Mouse (Mus musculus) forebrain, embryonic 14.5 days (tissue): ENCODE measurements around the gene Odf2. TPM values are rescaled to one million over a fixed set of nuclear protein-coding genes. Genes with fewer than 3 reads are reported as not detected.

Experiments
- ATAC-seq: fragments of 200-750 bp; cut with Nextera tagmentation; 2 replicates; pipeline ENCODE4 v1.8.0; 2017; ENCODE audit warnings: mild to moderate bottlenecking, moderate library complexity
- DNase-seq: peaks from one replicate; pipeline ENCODE4 v3.0.0-alpha.2; 2015; ENCODE audit warnings: low spot score
- H3K27ac ChIP-seq: fragments of 300-500 bp; sonication (generic); 2 replicates; pipeline ENCODE4 v1.5.1; 2014; ENCODE audit warnings: low read depth, mild to moderate bottlenecking, control low read depth, low read length, moderate library complexity
- H3K27me3 ChIP-seq: fragments of 300-500 bp; sonication (generic); replicated peaks from 2 replicates; pipeline ENCODE4 v1.6.1; 2014; ENCODE audit warnings: low read length, control low read depth, mixed read lengths; ENCODE audit not compliant: control insufficient read depth, insufficient read depth
- H3K36me3 ChIP-seq: fragments of 300-500 bp; sonication (generic); 2 replicates; pipeline ENCODE4 v1.6.1; 2014; ENCODE audit warnings: low read length, control low read depth; ENCODE audit not compliant: control insufficient read depth, insufficient read depth
- H3K4me1 ChIP-seq: fragments of 300-500 bp; sonication (generic); 2 replicates; pipeline ENCODE4 v1.6.1; 2014; ENCODE audit warnings: antibody characterized with exemption, low read length, control low read depth; ENCODE audit not compliant: control insufficient read depth, insufficient read depth
- H3K4me2 ChIP-seq: fragments of 300-500 bp; sonication (generic); 2 replicates; pipeline ENCODE4 v1.6.1; 2014; ENCODE audit warnings: mild to moderate bottlenecking, control low read depth, low read length
- H3K4me3 ChIP-seq: fragments of 300-500 bp; sonication (generic); 2 replicates; pipeline ENCODE4 v1.5.1; 2014; ENCODE audit warnings: low read depth, low read length, control low read depth
- H3K9ac ChIP-seq: fragments of 300-500 bp; sonication (generic); 2 replicates; pipeline ENCODE4 v1.6.1; 2014; ENCODE audit warnings: mild to moderate bottlenecking, low read length, control low read depth, moderate library complexity
- H3K9me3 ChIP-seq: fragments of 300-500 bp; sonication (generic); replicated peaks from 2 replicates; pipeline ENCODE4 v1.6.1; 2016; ENCODE audit warnings: low read length, control low read depth, mixed read lengths; ENCODE audit not compliant: control insufficient read depth
- WGBS: fragments of 180-500 bp; shearing (Covaris S2); extraction: QIAGEN DNeasy Blood & Tissue Kit; methylation state at CpG from one replicate; pipeline ENCODE4 v1.1.7; 2014; 5-methylcytosine and 5-hydroxymethylcytosine counted together
- polyA plus RNA-seq: library from polyadenylated mRNA; unstranded; fragments of >200 nt; fragmentation: Nextera tagmentation; extraction: Ambion mirVana; gene quantifications from 2 replicates; pipeline ENCODE4 v1.2.1, GENCODE M21; 2014

Odf2 gene
- polyA plus RNA-seq, 1 experiment from 2014 or later: 36.4 TPM

DNA sequence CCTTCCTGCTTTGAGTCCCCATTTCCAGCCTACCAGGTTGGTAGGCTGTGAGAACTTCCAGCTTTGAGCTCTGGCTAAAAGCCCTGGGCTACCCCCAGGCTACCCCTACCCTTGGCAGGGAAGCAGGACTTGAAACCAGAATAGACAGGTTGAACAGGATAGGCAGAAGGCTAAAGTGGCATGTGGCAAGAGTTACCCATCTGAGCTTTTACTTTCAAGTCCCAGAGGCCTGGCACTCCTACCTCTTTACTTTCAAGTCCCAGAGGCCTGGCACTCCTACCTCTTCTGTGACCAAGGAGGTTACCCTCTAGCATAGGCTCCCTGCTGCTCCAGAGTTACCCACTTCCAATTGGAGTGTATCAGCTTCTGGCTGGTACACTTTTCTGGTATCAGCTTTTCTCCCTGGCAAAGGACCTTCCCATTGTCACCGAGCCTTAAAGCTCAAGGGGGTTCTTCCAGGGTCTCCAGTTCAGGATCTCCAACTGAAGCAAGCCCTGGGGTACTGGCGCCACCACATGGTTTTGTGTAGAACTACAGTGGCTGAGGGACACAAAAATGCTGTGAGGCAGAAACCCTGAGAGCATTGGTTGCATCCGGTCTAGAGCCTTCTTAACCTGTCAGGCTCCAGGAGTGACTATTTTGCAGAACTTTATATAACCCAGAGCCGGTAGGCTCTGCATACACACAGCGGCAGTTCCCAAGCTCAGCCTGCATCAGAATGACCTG lies 30.1 kb upstream of the Odf2 start:
- peak; percentile 52 for DNase-seq
- Histone ChIP-seq H3K9me3 (no peaks in the 10 kb centered on the region), H3K4me2 (no peak overlapping the region), H3K4me1 (0 out of 2 replicates have a peak, but pooled peaks cover 4% of the 10 kb centered on the region), H3K9ac (no peak overlapping the region), H3K4me3 (no peak overlapping the region), H3K36me3 (no peaks in the 10 kb centered on the region), H3K27ac (no peak overlapping the region), H3K27me3 (peaks cover 6% of the 10 kb centered on the region; the same call in 1 of the 2 replicates)
- 9% methylated on average over 5 of the region's 5 CpGs for WGBS
- no peak for ATAC-seq

DNA sequence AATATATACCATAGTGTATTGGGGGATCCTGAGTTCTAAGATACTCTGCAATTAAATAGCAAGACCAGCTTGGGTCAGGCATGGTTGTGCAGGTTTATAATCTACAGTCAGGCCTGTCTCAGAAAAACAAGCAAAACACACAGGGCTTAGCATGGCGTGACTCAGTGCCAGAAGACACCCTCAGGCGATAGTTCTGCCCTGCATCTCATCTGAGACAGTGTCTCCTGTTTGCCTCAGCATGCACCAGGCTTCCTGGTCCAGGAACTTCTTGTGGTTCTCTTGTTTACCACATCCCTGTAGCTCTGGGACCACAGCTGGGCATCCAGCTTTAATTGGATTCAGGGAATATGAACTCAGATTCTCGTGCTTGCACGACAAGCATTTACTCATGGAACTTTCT lies 23.9 kb upstream of the Odf2 start:
- no peak overlapping the region for H3K4me3 ChIP-seq
- no peaks in the 10 kb centered on the region for H3K36me3 ChIP-seq
- ATAC-seq: no peak
- no peaks in the 10 kb centered on the region for H3K9me3 ChIP-seq
- no peak for DNase-seq
- peaks cover under 1% of the 10 kb centered on the region; the same call in 1 of the 2 replicates for H3K4me1 ChIP-seq
- no peak overlapping the region for H3K27ac ChIP-seq
- no peak overlapping the region for H3K9ac ChIP-seq
- H3K27me3 ChIP-seq: 0 out of 2 replicates have a peak, but pooled peaks cover 3% of the 10 kb centered on the region
- WGBS: 74% methylated on average over 4 of the region's 4 CpGs
- H3K4me2 ChIP-seq: no peak overlapping the region

DNA sequence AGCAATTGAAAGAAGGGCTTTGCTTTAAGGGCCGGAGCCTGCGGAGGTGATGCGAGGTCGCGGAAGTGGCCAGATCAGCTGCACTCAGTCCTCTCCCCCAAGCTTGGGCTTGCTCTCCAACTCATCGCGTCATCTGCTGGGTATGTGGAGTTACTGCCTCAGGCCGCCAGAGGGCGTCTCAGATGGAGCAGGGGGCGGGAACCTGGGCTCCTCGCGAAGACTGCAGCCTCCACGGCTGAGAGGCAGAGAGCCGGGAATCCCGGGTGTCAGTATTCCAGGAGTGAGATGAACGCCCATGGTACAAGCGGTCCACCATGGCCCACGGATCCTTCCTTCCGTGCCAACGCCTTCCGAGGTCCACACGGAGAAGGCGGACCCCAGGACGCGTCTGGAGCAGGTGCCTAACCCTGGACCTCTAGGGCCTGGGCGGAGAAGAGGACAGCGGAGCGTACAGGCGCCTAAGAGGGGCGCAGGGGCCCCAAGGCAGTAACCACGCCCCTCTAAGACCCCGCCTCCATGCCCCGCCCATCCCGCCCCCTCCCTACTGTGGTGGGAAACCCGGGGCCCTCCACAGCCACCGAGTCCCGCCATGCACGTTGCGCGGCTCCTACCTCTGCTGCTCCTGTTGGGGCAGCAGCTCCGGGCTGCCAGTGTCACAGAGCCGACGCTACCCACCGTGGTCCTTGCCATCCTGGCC lies 19.9 kb upstream of the Odf2 start, which contains the start of gene Cercam:
Gene Cercam, plus strand, starts transcription at position 216 of the 697 bp plus-strand sequence.
- Histone ChIP-seq H3K9ac (peak within 1 kb of the TSS; percentile 65), H3K36me3 (no peaks in the 10 kb centered on the region), H3K4me2 (peak within 1 kb of the TSS; percentile 81), H3K27ac (peak within 1 kb of the TSS; percentile 57; the same call in 1 of the 2 replicates), H3K27me3 (0 out of 2 replicates have a peak, but pooled peaks cover 3% of the 10 kb centered on the region), H3K4me3 (peak within 1 kb of the TSS; percentile 39), H3K4me1 (peaks cover 3% of the 10 kb centered on the region; the same call in 1 of the 2 replicates), H3K9me3 (no peaks in the 10 kb centered on the region)
- DNase-seq (peak; percentile 92), ATAC-seq (peak; percentile 92)
- under 1% methylated on average over 41 of the region's 44 CpGs for WGBS

DNA sequence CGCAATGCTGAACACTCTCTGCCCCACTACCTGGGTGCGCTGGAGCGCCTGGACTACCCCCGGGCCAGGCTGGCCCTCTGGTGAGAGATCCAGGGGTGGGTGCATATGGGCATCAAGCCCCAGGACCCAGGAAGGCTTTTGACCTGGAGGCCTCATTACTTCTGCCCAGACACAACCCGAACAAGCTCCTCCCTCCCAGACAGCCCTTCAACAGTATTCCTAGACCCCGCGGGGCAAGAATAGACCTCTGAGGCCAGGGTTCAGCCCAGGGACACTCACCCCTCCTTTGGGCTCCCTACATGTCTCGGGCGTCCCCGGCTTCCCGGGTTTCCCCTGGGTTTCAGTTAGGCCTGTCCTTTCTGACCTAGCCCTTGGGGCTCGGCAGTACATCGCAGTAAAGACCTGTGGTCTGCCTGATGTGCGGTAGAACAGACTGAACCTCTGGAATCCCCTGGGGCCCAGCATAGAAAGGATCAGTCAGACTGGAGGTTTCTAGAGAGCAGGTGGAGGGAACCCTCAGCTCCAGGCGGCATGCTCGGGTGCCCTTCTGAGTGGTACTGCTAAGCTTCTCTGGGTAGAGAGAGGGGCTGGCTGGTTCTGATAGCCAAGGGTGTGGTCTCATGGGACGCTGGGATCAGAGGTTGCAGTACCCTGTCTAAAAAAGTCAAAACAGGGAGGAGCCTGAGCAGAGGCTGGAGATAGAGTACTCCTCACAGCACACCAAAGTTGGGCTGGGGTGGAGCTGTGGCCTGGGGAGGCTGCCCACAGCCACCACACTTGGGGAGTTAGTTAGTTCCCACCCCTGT lies 19.2 kb upstream of the Odf2 start:
- 0 out of 2 replicates have a peak, but pooled peaks cover 3% of the 10 kb centered on the region for H3K27me3 ChIP-seq
- H3K27ac ChIP-seq: 0 out of 2 replicates have a peak overlapping the region, but pooled peaks have one; percentile 57
- H3K9ac ChIP-seq: peak overlapping the region; percentile 65
- DNase-seq (no peak), ATAC-seq (no peak)
- peaks cover 3% of the 10 kb centered on the region; the same call in 1 of the 2 replicates for H3K4me1 ChIP-seq
- peak overlapping the region; percentile 39 for H3K4me3 ChIP-seq
- no peaks in the 10 kb centered on the region for H3K9me3 ChIP-seq
- H3K36me3 ChIP-seq: no peaks in the 10 kb centered on the region
- WGBS: 2% methylated on average over 17 of the region's 17 CpGs
- H3K4me2 ChIP-seq: peak overlapping the region; percentile 81

GRCm38 (mm10) chr2:29872581-29873295 lies 16.3 kb upstream of the Odf2 start:
- Histone ChIP-seq H3K9ac (no peak overlapping the region), H3K27ac (no peak overlapping the region), H3K4me3 (no peak overlapping the region), H3K36me3 (no peaks in the 10 kb centered on the region), H3K9me3 (no peaks in the 10 kb centered on the region), H3K4me2 (no peak overlapping the region), H3K27me3 (no peaks in the 10 kb centered on the region), H3K4me1 (peaks cover 3% of the 10 kb centered on the region; the same call in 1 of the 2 replicates)
- 91% methylated on average over 10 of the region's 10 CpGs for WGBS
- ATAC-seq: no peak
- DNase-seq: no peak

DNA sequence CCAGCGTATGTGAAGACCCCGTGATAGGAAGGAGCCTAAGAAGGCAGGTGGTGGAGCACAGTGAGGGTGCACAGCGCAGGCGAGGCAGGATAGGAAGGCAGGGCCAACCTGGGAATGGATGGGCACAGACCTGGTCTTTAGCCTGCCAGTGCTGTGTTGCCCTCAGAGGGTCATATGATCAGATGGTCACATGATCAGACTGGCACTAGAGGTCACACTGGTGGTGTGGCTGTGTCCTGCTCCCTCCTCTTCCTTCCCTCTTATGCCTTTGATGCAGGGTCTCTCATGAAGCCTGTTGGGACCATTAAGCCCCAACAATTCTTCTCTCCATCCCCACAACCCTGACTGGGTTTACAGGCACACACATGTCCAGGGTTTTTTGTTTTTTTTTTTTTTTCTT lies 15.2 kb upstream of the Odf2 start:
- DNase-seq (no peak), ATAC-seq (no peak)
- no peaks in the 10 kb centered on the region for H3K36me3 ChIP-seq
- no peaks in the 10 kb centered on the region for H3K27me3 ChIP-seq
- no peaks in the 10 kb centered on the region for H3K9me3 ChIP-seq
- H3K9ac ChIP-seq: no peak overlapping the region
- no peak overlapping the region for H3K4me3 ChIP-seq
- WGBS: 88% methylated on average over 4 of the region's 4 CpGs
- H3K4me1 ChIP-seq: peaks cover 3% of the 10 kb centered on the region; the same call in 1 of the 2 replicates
- no peak overlapping the region for H3K27ac ChIP-seq
- no peak overlapping the region for H3K4me2 ChIP-seq

DNA sequence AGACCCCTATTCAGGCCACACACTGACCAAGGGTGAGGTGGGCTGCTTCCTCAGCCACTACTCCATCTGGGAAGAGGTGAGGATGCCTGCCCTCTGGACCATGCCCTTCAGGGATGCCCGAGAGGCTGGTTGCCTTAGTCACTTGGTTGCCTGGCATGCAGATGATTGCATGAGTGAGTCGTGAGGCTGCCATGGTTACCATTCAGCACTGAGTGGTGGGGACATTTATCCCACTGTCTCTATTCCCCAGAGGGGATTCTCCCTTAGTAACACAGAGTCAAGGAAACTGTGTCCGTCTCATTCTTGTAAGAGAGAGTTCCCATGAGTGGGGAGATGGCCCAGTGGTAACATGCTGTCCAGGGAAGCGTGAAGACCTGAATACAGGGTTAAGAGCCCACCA lies 11.0 kb upstream of the Odf2 start:
- no peaks in the 10 kb centered on the region for H3K36me3 ChIP-seq
- H3K27me3 ChIP-seq: no peaks in the 10 kb centered on the region
- DNase-seq (no peak), ATAC-seq (no peak)
- no peak overlapping the region for H3K9ac ChIP-seq
- WGBS: 67% methylated on average over 4 of the region's 4 CpGs
- H3K4me1 ChIP-seq: no peaks in the 10 kb centered on the region
- H3K4me3 ChIP-seq: no peak overlapping the region
- H3K9me3 ChIP-seq: no peaks in the 10 kb centered on the region
- no peak overlapping the region for H3K27ac ChIP-seq
- no peak overlapping the region for H3K4me2 ChIP-seq

DNA sequence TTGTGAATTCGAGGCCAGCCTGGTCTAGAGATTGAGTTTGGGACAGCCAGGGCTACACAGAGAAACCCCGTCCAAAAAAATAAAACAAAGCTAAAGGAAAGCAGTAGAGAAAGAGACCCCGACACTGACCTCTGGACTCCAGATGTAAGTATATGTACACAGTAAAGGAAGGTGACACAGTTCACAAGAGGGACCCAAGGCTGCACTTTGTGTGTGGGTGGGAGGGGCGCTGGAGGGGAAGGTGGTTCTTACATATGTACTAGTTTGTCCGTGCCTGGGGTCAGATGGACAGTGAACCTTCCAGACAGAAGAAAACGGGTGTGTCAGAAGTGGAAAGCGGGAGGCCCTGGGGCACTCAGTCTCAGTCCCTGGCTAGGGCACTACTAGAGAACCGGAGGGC lies 9.8 kb upstream of the Odf2 start:
- H3K27ac ChIP-seq: no peak overlapping the region
- H3K27me3 ChIP-seq: no peaks in the 10 kb centered on the region
- no peak overlapping the region for H3K9ac ChIP-seq
- no peaks in the 10 kb centered on the region for H3K9me3 ChIP-seq
- no peaks in the 10 kb centered on the region for H3K4me1 ChIP-seq
- H3K4me2 ChIP-seq: no peak overlapping the region
- 77% methylated on average over 8 of the region's 8 CpGs for WGBS
- DNase-seq (no peak), ATAC-seq (no peak)
- H3K4me3 ChIP-seq: no peak overlapping the region
- no peaks in the 10 kb centered on the region for H3K36me3 ChIP-seq
